Mouse (Mus musculus) activated CD4-positive, CD25-positive, alpha-beta regulatory T cell, adult 4 months (primary cell): Measurements from ENCODE around the gene Spata5. TPM values are rescaled to one million over a fixed set of nuclear protein-coding genes. Genes with fewer than 3 reads are reported as not detected.
A peak's percentile ranks its signal among the peaks of the same experiment; 100 is the strongest.
"Not testable (repeated sequence)": the region's sequence is repeated elsewhere in the genome, so short reads cannot be mapped to it uniquely, and the experiment has no call there.

Source experiments
- ATAC-seq: one replicate; pipeline ENCODE4 v1.8.0; 2017
- polyA plus RNA-seq, 2 experiments: library from polyadenylated mRNA; unstranded; fragments of 100-300 nt; shearing (Covaris generic); gene quantifications; one replicate each; pipeline ENCODE4 v1.2.1; 2017

The Spata5 gene
- polyA plus RNA-seq, 2 experiments from 2014 or later, result 24.6 to 30.7 TPM

- no peak for ATAC-seq
These were observed 90.6 kb downstream of the Spata5 start for GRCm38 (mm10) chr3:37510055-37511032.

- peak; percentile 40 for ATAC-seq
These were observed 95.8 kb downstream of the Spata5 start for GRCm38 (mm10) chr3:37515485-37515884.

- ATAC-seq, result no peak
These were observed 96.7 kb downstream of the Spata5 start for GRCm38 (mm10) chr3:37516379-37516778.

GRCm38 (mm10) chr3:37518611-37519010, 98.9 kb downstream of the Spata5 start:
- no peak for ATAC-seq

- ATAC-seq, result no peak
These were observed 100.8 kb downstream of the Spata5 start for GRCm38 (mm10) chr3:37520334-37521023.

- ATAC-seq, result no peak
These were observed 112.4 kb downstream of the Spata5 start for GRCm38 (mm10) chr3:37532079-37532478.

- ATAC-seq, result not testable (repeated sequence)
These were observed 121.0 kb downstream of the Spata5 start for GRCm38 (mm10) chr3:37540701-37541100.

- ATAC-seq, result no peak
These were observed 126.7 kb downstream of the Spata5 start for GRCm38 (mm10) chr3:37546351-37546750.

GRCm38 (mm10) chr3:37550190-37550589, 130.5 kb downstream of the Spata5 start:
- ATAC-seq, result no peak

- no peak for ATAC-seq
These were observed 130.9 kb downstream of the Spata5 start for GRCm38 (mm10) chr3:37550594-37550993.

GRCm38 (mm10) chr3:37551486-37551885, 131.8 kb downstream of the Spata5 start:
- no peak for ATAC-seq

GRCm38 (mm10) chr3:37552244-37552643, 132.5 kb downstream of the Spata5 start:
- ATAC-seq, result no peak

- ATAC-seq, result no peak
These were observed 133.8 kb downstream of the Spata5 start for GRCm38 (mm10) chr3:37553371-37554033.

- ATAC-seq, result no peak
These were observed 136.9 kb downstream of the Spata5 start for GRCm38 (mm10) chr3:37556412-37557113.

GRCm38 (mm10) chr3:37557741-37558479, 138.2 kb downstream of the Spata5 start:
- no peak for ATAC-seq

GRCm38 (mm10) chr3:37559339-37559738, 139.6 kb downstream of the Spata5 start:
- no peak for ATAC-seq

GRCm38 (mm10) chr3:37561466-37561865, 141.8 kb downstream of the Spata5 start:
- no peak for ATAC-seq

GRCm38 (mm10) chr3:37566097-37566496, 146.4 kb downstream of the Spata5 start:
- ATAC-seq, result no peak

- ATAC-seq, result no peak
These were observed 147.8 kb downstream of the Spata5 start for GRCm38 (mm10) chr3:37567505-37567904.

GRCm38 (mm10) chr3:37568780-37569179, 149.1 kb downstream of the Spata5 start:
- ATAC-seq, result no peak
